Mouse (Mus musculus) gastrocnemius, adult 18-20 months (tissue): ENCODE measurements around the gene Btbd3. TPM values are rescaled to one million over a fixed set of nuclear protein-coding genes. Genes with fewer than 3 reads are reported as not detected.
"Not testable (repeated sequence)": the region's sequence is repeated elsewhere in the genome, so short reads cannot be mapped to it uniquely, and the experiment has no call there.

Experiments
- DNase-seq: peaks from one replicate; pipeline ENCODE4 v3.0.0; 2021; ENCODE audit warnings: low spot score
- total RNA-seq, 2 experiments: library from RNA; stranded (reverse); gene quantifications; 2 replicates each; pipeline ENCODE4 v1.2.3; 2021

The Btbd3 gene
- total RNA-seq, 2 experiments from 2014 or later, result 9.5 to 9.7 TPM

- peak; percentile 39 for DNase-seq
Measured at GRCm38 (mm10) chr2:138278853-138279640, 22.7 kb downstream of the Btbd3 start.

DNA sequence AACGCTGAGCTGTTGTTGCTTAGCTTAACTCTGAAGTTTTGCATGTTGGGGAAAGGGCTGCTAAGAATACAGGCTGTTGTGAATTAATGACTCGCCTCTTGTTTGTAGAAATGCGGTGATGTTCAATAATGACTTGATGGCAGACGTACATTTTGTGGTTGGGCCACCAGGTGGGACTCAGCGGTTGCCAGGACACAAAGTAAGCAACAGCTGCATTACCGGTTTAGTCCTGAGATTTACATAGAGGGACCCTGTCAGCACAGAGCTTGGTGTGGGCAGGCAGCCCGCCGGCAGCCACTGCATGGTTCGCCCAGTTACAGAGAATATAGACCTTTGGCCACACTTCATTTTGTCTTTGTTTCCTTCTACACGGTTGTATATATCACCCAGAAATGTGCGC is 23.3 kb downstream of the Btbd3 start:
- no peak for DNase-seq

GRCm38 (mm10) chr2:138280225-138280711 is 23.9 kb downstream of the Btbd3 start:
- DNase-seq, result no peak

GRCm38 (mm10) chr2:138281550-138282201 is 25.3 kb downstream of the Btbd3 start:
- peak; percentile 69 for DNase-seq

DNA sequence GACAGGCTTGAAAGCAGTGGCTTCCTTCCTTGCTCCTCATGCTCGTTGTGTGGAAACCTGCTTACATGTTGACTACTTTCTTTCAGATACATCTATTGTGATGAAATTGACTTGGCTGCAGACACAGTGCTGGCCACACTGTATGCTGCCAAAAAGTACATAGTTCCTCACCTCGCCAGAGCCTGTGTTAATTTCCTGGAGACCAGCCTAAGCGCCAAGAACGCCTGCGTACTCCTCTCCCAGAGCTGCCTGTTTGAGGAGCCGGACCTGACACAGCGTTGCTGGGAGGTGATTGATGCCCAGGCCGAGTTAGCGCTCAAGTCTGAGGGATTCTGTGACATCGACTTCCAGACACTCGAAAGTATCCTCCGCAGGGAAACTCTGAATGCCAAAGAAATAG is 27.0 kb downstream of the Btbd3 start:
- DNase-seq, result peak; percentile 48

- DNase-seq, result no peak
Measured at GRCm38 (mm10) chr2:138283856-138284255, 27.5 kb downstream of the Btbd3 start.

DNA sequence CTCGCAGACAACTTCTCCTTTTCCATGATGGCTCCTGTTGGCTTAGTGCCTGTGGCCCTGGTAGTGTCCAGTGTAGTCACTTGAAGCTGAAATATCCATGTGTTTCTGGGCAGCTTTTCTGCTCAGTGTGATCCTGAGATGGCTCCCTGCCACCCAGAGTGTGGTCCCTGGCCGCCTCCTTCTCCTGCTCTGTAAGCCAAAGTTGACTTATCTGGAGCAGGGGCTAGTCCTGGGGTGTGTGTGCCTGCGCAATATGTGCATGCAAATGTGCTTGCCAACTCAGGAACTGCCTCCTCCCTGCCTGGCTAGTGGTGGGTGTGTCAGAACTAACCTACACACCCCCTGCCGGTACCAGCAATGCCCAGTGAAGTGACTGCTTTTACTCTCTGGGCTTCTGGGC is 29.4 kb downstream of the Btbd3 start:
- DNase-seq, result no peak

DNA sequence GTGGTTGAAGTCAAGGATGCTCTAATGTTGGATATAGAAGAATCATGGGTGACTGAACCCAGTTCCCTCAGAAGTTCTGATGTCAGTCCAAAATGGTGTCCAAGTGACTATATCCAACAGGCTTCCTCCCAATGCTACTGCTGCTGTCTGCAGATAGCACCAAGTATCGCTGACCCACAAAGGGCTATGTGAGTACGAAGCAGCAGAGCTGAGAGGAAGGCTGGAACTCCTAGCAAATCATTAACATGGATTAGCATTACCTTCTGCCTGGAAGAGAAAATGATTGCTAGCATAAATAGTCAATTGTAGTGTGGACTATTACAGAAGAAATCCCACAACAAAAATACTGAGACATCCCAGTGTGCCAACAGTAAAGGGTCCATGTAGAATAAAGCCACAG is 33.8 kb downstream of the Btbd3 start:
- DNase-seq, result no peak

GRCm38 (mm10) chr2:138294286-138294685 is 37.9 kb downstream of the Btbd3 start:
- no peak for DNase-seq

DNA sequence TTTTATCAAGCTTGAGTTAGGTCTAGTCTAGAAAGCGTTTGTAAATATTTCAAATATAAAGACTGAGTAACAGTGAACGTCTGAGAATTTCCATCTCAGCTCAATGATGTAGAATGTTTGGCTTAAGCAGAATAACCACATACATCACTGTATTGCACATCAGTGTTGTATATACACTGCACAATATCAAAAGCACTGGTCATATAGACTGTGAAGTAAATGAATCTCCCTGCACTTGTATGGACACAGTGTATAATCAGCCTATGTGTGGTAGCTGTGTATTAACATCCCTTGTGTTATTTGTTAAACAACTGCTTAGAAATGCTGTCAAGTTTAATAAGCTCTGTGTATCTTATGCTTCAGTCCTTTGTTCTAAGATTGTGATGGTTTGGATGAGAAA is 49.9 kb downstream of the Btbd3 start:
- no peak for DNase-seq

- no peak for DNase-seq
Measured at GRCm38 (mm10) chr2:138315644-138316043, 59.3 kb downstream of the Btbd3 start.

DNA sequence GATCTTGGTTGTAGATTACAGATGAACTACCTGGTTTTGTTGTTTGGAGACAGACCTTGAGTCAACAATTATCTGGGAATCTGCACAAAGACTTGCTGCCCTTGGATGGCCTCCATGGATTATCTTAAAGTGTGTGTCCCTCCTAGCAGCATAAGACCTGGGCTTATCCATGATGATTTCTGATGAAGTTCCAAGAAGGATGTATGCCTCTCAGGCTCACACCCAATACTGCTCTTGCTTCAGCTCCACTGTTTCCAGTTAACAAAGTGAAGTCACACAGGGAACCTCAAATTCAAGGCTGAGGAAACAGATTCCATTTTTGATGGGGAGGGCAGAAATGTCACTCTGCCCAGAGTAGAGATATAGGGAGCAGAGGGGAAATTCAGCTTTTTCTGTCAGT is 64.0 kb downstream of the Btbd3 start:
- no peak for DNase-seq

DNA sequence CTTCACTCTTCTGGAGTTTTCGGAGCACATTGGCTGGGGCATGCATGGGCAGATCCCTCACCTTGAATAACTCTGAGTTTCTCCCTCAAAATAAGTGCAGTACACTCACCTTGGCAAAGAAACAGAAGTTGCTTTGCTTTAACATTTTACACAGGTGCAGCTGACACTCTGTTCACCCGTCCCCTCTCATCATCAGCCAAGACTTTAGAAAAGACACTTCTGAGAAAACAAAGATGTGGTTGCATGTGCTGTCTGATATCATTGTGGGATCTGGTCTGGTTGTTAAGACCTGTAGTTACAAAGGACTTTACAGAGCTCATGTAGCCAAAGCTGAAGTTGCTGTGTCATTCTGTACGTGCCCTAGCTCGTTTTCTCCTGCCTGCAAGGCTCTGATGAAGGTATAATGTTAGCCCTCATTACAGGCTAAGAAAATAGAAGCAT is 64.7 kb downstream of the Btbd3 start:
- DNase-seq, result no peak

- DNase-seq, result no peak
Measured at GRCm38 (mm10) chr2:138322270-138323114, 66.1 kb downstream of the Btbd3 start.

DNA sequence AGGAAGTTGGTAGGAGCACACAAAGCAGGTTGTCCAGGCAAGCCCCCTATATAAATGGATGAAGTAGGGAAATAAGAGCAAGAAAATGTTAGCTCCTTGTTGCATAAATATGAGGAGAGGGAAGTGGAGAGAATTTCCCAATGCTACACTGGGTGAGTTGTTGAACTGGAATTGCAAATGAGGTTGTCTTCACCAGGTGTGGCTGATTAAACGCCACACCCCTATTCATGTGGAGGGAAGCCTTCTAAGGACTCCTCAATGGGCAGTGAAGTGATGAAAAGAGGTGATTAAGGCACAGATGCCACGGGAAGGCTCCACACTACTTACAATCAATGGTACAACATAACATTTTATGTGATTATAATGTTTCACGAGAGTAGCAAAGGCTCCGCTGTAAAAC is 70.0 kb downstream of the Btbd3 start:
- no peak for DNase-seq

- DNase-seq, result not testable (repeated sequence)
Measured at GRCm38 (mm10) chr2:138334198-138334597, 77.8 kb downstream of the Btbd3 start.

DNA sequence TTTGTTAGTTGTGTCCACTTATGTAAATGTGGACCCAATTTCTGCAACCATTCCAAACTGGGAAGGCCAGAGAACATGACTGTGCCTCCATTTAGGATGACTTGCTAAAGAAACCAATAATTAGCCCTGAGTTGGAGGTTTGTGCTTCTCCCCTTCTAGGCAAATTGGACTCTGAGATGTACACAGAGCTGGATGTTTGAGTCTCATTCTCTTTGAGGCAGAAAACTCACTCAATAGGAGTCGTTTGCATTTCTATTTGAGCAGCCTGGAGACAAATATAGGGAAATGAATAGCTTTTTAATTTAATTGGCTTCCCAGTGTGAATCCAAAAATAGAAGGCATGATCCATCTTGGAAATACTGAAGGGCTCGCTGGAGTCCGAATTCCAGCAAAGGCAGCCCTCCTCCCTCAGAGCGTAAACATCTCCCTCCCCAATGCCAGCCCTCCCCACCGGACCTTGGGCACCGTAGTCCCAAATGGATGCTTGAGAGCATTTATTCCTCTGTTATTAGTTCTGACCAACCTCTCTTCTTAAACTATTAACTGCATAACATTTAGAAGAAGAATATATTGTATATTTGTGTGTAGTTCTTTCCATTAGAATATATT is 81.6 kb downstream of the Btbd3 start:
- no peak for DNase-seq

GRCm38 (mm10) chr2:138338524-138338923 is 82.2 kb downstream of the Btbd3 start:
- DNase-seq, result no peak

DNA sequence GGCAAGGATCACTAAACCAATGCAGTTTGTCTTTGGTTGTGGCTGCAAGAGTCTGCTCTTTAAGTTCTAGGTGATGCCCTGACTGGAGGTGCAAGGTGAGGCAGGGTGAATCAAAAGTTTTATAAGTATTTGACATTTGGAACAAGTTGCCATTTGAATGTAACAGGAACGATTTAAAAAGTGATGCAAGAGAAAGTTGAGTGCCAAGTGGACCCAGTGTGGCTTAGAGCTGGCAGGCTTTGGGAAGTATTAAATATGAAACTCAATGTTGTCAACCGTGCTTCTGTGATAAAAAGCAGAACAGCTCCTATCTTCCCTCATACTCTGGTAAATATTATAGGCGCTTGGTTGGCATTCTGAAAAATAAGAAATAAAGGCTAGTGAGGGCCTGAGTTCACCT is 99.0 kb downstream of the Btbd3 start:
- no peak for DNase-seq

DNA sequence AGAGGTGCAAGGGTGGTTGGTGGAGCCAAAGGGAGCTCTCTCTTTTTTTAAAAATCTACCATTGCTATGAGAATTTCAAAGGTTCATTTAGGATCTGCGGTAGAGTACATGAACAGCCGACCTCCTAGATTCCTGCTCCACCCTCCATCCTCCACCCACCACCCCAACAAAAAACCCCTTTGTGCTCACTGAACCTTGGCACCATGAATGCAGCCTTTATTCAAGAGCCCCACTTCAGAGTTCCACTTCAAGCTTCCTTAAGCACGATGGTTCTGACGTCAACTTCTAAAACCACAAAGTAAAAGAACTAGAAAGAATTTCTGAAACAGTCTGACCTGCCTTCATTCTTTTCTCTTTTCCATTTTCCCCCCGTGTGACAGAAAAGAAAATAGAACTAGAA is 106.1 kb downstream of the Btbd3 start:
- no peak for DNase-seq

DNA sequence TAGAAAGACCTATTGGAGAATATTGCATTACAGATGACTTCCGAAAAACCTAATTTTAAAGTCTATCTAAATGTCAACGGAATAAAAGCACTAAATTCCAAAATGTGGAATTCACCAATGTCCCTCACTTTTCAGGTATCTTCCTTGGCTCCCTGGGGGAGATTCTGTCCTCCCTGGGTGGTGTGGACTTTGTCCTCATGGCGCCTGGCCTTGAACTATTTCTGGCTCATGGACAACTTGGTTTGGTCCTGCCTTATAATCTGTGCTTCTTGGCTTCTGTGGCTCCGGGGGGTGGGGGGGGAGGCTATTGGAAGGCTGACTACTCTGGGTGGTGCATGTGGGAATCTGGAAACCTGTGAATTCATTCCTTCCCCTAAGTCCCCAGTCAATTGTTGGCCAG is 109.0 kb downstream of the Btbd3 start:
- no peak for DNase-seq

- DNase-seq, result no peak
Measured at GRCm38 (mm10) chr2:138374556-138374955, 118.2 kb downstream of the Btbd3 start.
